Mouse (Mus musculus) cortical plate, adult 2 months (tissue): Measurements from ENCODE around the gene Nipal4.
A peak's percentile ranks its signal among the peaks of the same experiment; 100 is the strongest.

Experiments used
- CTCF ChIP-seq: fragments of 200-500 bp; IDR thresholded peaks from 2 replicates; pipeline ENCODE4 v1.5.1; 2011; ENCODE audit warnings: mild to moderate bottlenecking, control low read depth, low read length; ENCODE audit not compliant: insufficient read depth; ENCODE audit errors: extremely low read depth
- POLR2A ChIP-seq: fragments of 200-500 bp; IDR thresholded peaks from 2 replicates; pipeline ENCODE4 v1.6.1; 2011; ENCODE audit warnings: mild to moderate bottlenecking, low read length, control low read depth; ENCODE audit not compliant: insufficient read depth; ENCODE audit errors: extremely low read depth

GRCm38 (mm10) chr11:46215354-46215753, 49.0 kb upstream of the Nipal4 start:
- TF ChIP-seq CTCF (peak; percentile 97), POLR2A (no peak)
